Mouse (Mus musculus) adrenal gland, adult 8-10 months (tissue): ENCODE data around the gene Olfr782. TPM values are rescaled to one million over a fixed set of nuclear protein-coding genes. Genes with fewer than 3 reads are reported as not detected.
"Not testable (repeated sequence)": the region's sequence is repeated elsewhere in the genome, so short reads cannot be mapped to it uniquely, and the experiment has no call there.

Experiments
- DNase-seq: peaks from one replicate; pipeline ENCODE4 v3.0.0; 2022
- total RNA-seq, 4 experiments: library from RNA; stranded (reverse); gene quantifications; 2 replicates each; pipeline ENCODE4 v1.2.4; 2022

Gene Olfr782
- not detected for total RNA-seq

GRCm38 (mm10) chr10:129348550-129348949, at the start of gene Olfr782:
TSS of gene Olfr782 (plus strand) at chr10:129348850.
- DNase-seq, result no peak

- DNase-seq, result not testable (repeated sequence)
Observed at GRCm38 (mm10) chr10:129312973-129313372, 35.7 kb upstream of the Olfr782 start.

DNA sequence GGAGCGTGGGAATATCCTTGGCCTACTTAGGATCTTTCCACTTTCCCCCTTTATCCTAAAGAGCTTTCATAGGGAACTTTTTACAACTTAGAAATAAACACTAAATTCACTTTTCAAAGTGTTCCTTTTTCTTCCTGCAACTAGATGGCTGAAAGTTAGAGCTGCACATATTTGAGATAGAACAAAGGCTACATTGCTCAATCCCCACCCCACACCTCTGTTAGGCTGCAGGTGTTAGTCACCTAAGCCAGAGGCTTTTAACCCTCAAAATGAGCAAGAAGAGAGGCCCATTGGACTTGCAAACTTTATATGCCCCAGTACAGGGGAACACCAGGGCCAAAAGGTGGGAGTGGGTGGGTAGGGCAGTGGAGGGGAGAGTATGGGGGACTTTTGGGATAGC, 35.1 kb upstream of the Olfr782 start:
- DNase-seq, result not testable (repeated sequence)

GRCm38 (mm10) chr10:129317817-129318216, 30.8 kb upstream of the Olfr782 start, which contains the start of gene Olfr780:
TSS of gene Olfr780 (plus strand) at chr10:129318117.
- DNase-seq, result no peak

GRCm38 (mm10) chr10:129328554-129328953, 20.1 kb upstream of the Olfr782 start, which contains the start of gene Olfr781:
TSS of gene Olfr781 (plus strand) at chr10:129328854.
- DNase-seq, result no peak

DNA sequence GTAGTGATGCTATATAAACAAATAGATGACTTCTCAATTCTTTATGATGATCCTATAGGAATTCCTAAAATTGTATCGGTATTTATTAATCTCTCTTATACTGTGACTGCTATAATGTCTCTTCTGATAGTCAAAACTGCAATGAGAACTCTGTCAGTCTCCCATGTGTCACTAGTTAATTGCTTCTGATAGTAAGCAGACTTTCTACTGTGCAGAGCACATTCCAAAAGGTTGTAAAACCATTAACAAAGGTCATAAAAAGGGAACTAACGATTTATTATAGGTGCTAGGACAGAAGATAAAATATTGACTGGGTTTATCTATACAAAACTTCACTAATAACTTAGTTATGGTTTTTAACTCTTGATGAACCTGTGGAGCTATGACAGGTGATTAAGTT, 3.8 kb downstream of the Olfr782 start:
- not testable (repeated sequence) for DNase-seq

GRCm38 (mm10) chr10:129356496-129356895, 7.8 kb downstream of the Olfr782 start:
- not testable (repeated sequence) for DNase-seq

DNA sequence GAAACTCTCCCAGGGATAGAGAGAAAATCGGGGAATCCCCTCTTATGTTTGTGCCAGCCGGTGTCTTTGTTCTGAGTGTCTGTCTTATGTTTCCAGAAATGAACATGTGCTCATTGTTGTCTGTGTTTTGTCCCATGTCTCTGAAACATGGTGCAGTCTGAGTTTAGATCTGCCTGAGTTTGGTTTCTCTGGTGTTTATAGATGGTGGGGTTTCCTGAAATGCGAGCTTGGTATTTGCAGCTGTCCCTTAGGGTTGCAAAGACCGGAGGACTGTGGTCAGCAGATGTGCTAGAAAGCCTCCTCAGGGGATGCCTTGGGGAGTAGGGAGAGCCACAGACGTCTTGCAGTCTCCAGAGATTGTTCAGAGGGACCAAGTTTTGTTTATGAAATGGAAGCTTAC, 8.7 kb downstream of the Olfr782 start:
- DNase-seq, result no peak

- DNase-seq, result not testable (repeated sequence)
Observed at GRCm38 (mm10) chr10:129374051-129374450, 25.4 kb downstream of the Olfr782 start.

- DNase-seq, result no peak
Observed at GRCm38 (mm10) chr10:129383783-129384182, 35.1 kb downstream of the Olfr782 start, which contains the start of gene Olfr784. TSS of gene Olfr784 (plus strand) at chr10:129384083.

DNA sequence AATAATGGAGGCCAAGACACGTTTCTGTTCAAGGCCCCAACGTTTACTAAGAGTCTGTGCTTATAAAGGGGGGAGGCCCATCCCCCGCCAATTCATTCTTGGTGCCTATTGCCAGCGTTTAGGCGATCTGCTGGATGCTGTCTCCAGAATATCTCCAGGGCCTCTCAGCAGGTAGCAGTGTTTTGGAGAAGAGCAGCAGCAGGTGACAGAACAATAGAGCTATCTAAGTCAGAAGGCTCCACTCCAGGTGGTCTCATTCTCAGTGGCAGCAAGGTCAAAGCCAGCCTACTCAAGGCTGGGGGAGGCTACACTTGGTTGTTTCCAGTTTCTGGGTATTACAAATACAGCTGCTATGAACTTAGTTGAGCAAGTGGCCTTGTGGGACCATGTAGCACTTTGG, 52.2 kb downstream of the Olfr782 start:
- DNase-seq, result no peak

Other genes with a start within 250 kb of the Olfr782 start
- not detected for gene Olfr768, start 249.5 kb upstream of the Olfr782 start, total RNA-seq
- not detected for gene Olfr769, start 231.0 kb upstream of the Olfr782 start, total RNA-seq
- not detected for gene Olfr770, start 209.9 kb upstream of the Olfr782 start, total RNA-seq
- gene Olfr771, start 184.1 kb upstream of the Olfr782 start, total RNA-seq, result not detected
- not detected for gene Olfr772, start 170.9 kb upstream of the Olfr782 start, total RNA-seq
- not detected for gene Olfr773, start 161.4 kb upstream of the Olfr782 start, total RNA-seq
- not detected for gene Olfr774, start 112.6 kb upstream of the Olfr782 start, total RNA-seq
- gene Olfr775, start 100.4 kb upstream of the Olfr782 start, total RNA-seq, result under 1 TPM in 1 of 4 experiments, not detected in 3; 0.08 TPM
- gene Olfr776, start 89.7 kb upstream of the Olfr782 start, total RNA-seq, result not detected
- not detected for gene Olfr777, start 77.4 kb upstream of the Olfr782 start, total RNA-seq
- not detected for gene Olfr780, start 30.7 kb upstream of the Olfr782 start, total RNA-seq
- gene Olfr781, start 20.0 kb upstream of the Olfr782 start, total RNA-seq, result not detected
- gene Olfr784, start 35.2 kb downstream of the Olfr782 start, total RNA-seq, result not detected
- gene Olfr785, start 56.6 kb downstream of the Olfr782 start, total RNA-seq, result not detected
- gene Olfr786, start 78.5 kb downstream of the Olfr782 start, total RNA-seq, result not detected
- gene Olfr787, start 113.0 kb downstream of the Olfr782 start, total RNA-seq, result not detected
- gene Olfr788, start 122.1 kb downstream of the Olfr782 start, total RNA-seq, result not detected
- gene Olfr789, start 135.9 kb downstream of the Olfr782 start, total RNA-seq, result not detected
- gene Olfr790, start 149.6 kb downstream of the Olfr782 start, total RNA-seq, result not detected
- gene Olfr791, start 172.9 kb downstream of the Olfr782 start, total RNA-seq, result not detected
- not detected for gene Olfr792, start 190.3 kb downstream of the Olfr782 start, total RNA-seq
- not detected for gene Olfr794, start 218.8 kb downstream of the Olfr782 start, total RNA-seq